Mouse (Mus musculus) forebrain, embryonic 15.5 days (tissue): ENCODE measurements around the gene Pam. TPM values are rescaled to one million over a fixed set of nuclear protein-coding genes. Genes with fewer than 3 reads are reported as not detected.
"Not testable (repeated sequence)": the region's sequence is repeated elsewhere in the genome, so short reads cannot be mapped to it uniquely, and the experiment has no call there.

Experiments
- ATAC-seq: fragments of 200-750 bp; cut with Nextera tagmentation; replicated peaks from 2 replicates; pipeline ENCODE4 v1.8.0; 2017; ENCODE audit warnings: mild to moderate bottlenecking, moderate TSS enrichment, moderate library complexity
- H3K27ac ChIP-seq: fragments of 300-500 bp; sonication (generic); replicated peaks from 2 replicates; pipeline ENCODE4 v1.5.1; 2015; ENCODE audit warnings: mild to moderate bottlenecking, inconsistent platforms
- H3K27me3 ChIP-seq: fragments of 300-500 bp; sonication (generic); 2 replicates; pipeline ENCODE4 v1.6.1; 2015; ENCODE audit warnings: inconsistent platforms
- H3K36me3 ChIP-seq: fragments of 300-500 bp; sonication (generic); 2 replicates; pipeline ENCODE4 v1.6.1; 2015; ENCODE audit warnings: mild to moderate bottlenecking, inconsistent platforms
- H3K4me1 ChIP-seq: fragments of 300-500 bp; sonication (generic); 2 replicates; pipeline ENCODE4 v1.6.1; 2015; ENCODE audit warnings: inconsistent platforms
- H3K4me2 ChIP-seq: fragments of 300-500 bp; sonication (generic); replicated peaks from 2 replicates; pipeline ENCODE4 v1.6.1; 2015; ENCODE audit warnings: mild to moderate bottlenecking, inconsistent platforms
- H3K4me3 ChIP-seq: fragments of 300-500 bp; sonication (generic); 2 replicates; pipeline ENCODE4 v1.5.1; 2015; ENCODE audit warnings: mild to moderate bottlenecking, inconsistent platforms
- H3K9ac ChIP-seq: fragments of 300-500 bp; sonication (generic); replicated peaks from 2 replicates; pipeline ENCODE4 v1.6.1; 2015; ENCODE audit warnings: mild to moderate bottlenecking, inconsistent platforms
- H3K9me3 ChIP-seq: fragments of 300-500 bp; sonication (generic); 2 replicates; pipeline ENCODE4 v1.6.1; 2016; ENCODE audit warnings: inconsistent platforms
- WGBS: fragments of 180-500 bp; shearing (Covaris S2); methylation state at CpG from one replicate; pipeline ENCODE4 v1.1.7; 2015; ENCODE audit warnings: mixed read lengths; 5-methylcytosine and 5-hydroxymethylcytosine counted together
- polyA plus RNA-seq: library from polyadenylated mRNA; unstranded; fragments of >200 nt; fragmentation: Nextera tagmentation; extraction: Ambion mirVana; gene quantifications from 2 replicates; pipeline ENCODE4 v1.2.1, GENCODE M21; 2015

Gene Pam
- polyA plus RNA-seq, 1 experiment from 2014 or later: 57.9 TPM

DNA sequence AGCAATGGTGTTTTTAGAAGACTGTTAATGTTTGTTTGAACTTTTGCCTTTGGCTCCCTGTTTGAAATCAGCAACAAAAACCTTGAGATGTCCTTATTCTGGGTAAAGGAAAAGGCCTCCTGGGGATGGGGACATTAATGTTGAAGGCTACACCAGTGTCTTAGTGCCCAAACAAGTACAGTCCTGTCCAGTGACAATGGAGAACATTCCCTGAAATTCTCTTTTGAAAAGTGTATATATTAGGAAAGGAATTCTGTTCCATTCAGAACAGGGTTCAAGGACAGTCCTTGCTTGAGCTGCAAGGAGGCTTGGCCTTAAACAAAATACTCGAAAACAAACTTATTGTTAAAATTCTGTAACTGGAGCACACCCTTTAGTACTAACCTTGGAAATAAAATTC, 116.0 kb downstream of the Pam start:
- H3K4me2 ChIP-seq: no peak overlapping the region
- peaks cover 28% of the 10 kb centered on the region for H3K4me1 ChIP-seq
- H3K27ac ChIP-seq: no peak overlapping the region
- no peaks in the 10 kb centered on the region for H3K27me3 ChIP-seq
- H3K4me3 ChIP-seq: no peak overlapping the region
- H3K36me3 ChIP-seq: no peaks in the 10 kb centered on the region
- no peak overlapping the region for H3K9ac ChIP-seq
- H3K9me3 ChIP-seq: no peaks in the 10 kb centered on the region
- ATAC-seq: no peak
- WGBS: 86% methylated on average over 1 of the region's 1 CpGs

DNA sequence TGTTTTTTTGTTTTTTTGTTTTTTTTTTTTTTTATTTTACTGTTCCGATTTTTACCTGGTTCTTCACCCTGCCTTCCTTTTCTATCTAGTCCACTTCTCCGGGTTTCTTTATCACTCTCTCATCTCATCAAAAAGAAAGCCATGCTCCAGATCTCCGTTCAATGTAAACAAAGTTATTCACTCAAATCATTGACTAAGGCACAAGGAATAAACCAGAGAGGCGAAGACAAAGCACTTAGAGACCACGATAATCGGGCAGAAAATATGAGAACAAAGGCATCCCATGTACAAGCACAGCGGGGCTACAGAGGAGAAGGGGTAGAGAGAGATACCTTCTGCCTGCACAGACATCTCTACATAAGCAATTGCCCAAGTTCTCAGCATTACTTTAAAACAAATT, 117.9 kb downstream of the Pam start:
- Histone ChIP-seq H3K4me1 (peaks cover 28% of the 10 kb centered on the region), H3K9ac (peak overlapping the region; percentile 85), H3K9me3 (no peaks in the 10 kb centered on the region), H3K4me2 (peak overlapping the region; percentile 83), H3K4me3 (peak overlapping the region; percentile 67), H3K36me3 (no peaks in the 10 kb centered on the region), H3K27me3 (no peaks in the 10 kb centered on the region), H3K27ac (peak overlapping the region; percentile 87; the same call in 1 of the 2 replicates)
- no peak for ATAC-seq
- 7% methylated on average over 7 of the region's 7 CpGs for WGBS

DNA sequence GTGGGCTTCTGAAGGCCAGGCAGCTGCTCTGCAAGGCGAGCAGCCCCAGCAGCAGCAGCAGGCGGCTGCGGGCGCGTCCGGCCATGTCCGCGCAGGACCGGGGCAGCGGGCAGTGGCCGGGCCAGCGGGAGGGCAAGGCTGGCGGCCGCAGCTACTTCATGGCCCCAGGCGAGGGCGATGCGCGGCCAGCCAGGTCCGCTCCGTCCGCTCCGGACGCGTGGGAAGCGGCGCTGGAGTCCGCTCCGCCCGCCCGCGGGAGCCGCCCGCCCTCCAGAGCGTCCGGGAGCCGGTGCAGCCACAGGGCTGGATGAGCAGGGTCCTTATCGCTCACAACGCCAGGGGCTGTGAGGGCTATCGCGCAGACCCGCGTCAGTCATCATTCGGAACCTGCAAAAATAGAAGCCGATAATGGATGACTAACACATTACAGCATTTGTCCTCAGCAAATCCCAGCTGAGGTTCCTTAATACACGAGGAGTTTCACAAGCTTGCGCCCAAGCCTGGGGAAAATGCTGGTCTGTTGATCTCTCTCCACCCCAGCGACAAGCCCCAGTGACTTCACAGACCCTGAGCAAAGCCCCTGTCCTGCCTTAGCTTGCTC, 118.5 kb downstream of the Pam start:
- peak; percentile 90 for ATAC-seq
- Histone ChIP-seq H3K9ac (peak overlapping the region; percentile 85), H3K27me3 (no peaks in the 10 kb centered on the region), H3K4me2 (peak overlapping the region; percentile 83), H3K4me3 (peak overlapping the region; percentile 67), H3K27ac (peak overlapping the region; percentile 87), H3K4me1 (peaks cover 28% of the 10 kb centered on the region), H3K9me3 (no peaks in the 10 kb centered on the region), H3K36me3 (no peaks in the 10 kb centered on the region)
- WGBS: under 1% methylated on average over 47 of the region's 47 CpGs

DNA sequence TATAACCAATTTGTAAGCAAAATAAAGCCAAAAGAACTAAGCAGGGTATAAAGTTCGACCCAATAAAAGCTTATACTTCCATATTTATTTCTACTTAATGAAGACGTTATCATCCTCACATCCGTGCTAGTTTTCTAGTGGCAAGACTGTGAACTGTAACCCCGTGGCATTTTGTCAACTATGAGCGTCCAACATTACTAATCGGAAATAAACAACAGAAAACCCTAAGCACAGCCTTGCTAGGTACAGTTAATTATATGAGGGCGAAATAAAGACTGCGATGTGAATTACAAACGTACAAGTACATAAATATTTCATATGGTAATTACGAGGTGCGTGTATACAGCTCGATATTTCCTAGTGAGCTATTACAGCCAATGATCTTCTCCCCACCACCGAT, 119.4 kb downstream of the Pam start:
- Histone ChIP-seq H3K4me1 (peaks cover 28% of the 10 kb centered on the region), H3K27me3 (no peaks in the 10 kb centered on the region), H3K4me2 (peak overlapping the region; percentile 83), H3K36me3 (no peaks in the 10 kb centered on the region), H3K9me3 (no peaks in the 10 kb centered on the region), H3K9ac (peak overlapping the region; percentile 85), H3K27ac (no peak overlapping the region; the same call in 1 of the 2 replicates), H3K4me3 (peak overlapping the region; percentile 67)
- WGBS: 50% methylated on average over 13 of the region's 13 CpGs
- no peak for ATAC-seq

DNA sequence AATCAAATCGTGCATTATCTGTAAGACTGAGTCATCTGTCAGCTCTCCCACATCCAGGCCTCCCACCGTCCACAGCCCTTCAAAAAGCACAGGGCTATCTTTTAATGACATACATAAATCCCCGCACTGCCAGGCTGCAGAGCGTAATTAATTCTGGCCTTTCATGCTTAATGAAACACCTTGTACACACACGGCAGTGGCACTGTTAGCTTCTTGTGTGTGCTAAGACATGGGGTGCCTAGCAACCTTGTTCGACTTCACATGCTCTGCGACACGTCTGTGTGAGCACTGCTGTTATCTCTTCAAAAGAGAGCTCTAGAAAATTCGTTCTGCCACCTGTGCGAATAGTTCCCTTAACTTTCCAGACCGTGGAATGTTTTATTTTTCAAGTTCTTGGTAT, 120.5 kb downstream of the Pam start:
- Histone ChIP-seq H3K27me3 (no peaks in the 10 kb centered on the region), H3K9ac (no peak overlapping the region), H3K4me2 (peak overlapping the region; percentile 83), H3K36me3 (no peaks in the 10 kb centered on the region), H3K4me3 (peak overlapping the region; percentile 15), H3K4me1 (peaks cover 28% of the 10 kb centered on the region), H3K27ac (0 out of 2 replicates have a peak overlapping the region, but pooled peaks have one; percentile 17), H3K9me3 (no peaks in the 10 kb centered on the region)
- peak; percentile 45 for ATAC-seq
- WGBS: 27% methylated on average over 11 of the region's 11 CpGs

DNA sequence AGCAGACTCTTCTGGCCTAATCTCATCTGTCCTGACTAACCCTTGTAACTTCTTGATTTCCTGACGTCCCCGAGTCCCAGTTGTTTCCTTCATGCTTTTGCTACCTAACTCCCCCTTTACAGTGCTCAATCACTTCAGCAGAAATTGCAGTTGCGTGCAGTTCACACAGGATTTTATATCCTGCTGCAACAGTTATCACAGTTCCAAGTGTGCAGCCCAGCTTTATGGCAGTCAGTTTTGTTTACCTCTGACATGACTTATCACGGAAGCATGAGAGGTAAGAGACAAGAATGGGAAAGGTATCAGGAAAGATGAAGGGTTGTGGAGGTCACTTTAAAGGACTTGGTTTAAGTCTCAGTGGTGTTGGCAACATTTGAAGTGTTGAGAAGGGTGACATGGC, 125.7 kb downstream of the Pam start:
- WGBS: 85% methylated on average over 4 of the region's 4 CpGs
- Histone ChIP-seq H3K27ac (no peak overlapping the region), H3K9ac (no peak overlapping the region), H3K36me3 (no peaks in the 10 kb centered on the region), H3K9me3 (no peaks in the 10 kb centered on the region), H3K4me1 (peaks cover 6% of the 10 kb centered on the region), H3K4me3 (no peak overlapping the region), H3K27me3 (no peaks in the 10 kb centered on the region), H3K4me2 (no peak overlapping the region)
- ATAC-seq: no peak

DNA sequence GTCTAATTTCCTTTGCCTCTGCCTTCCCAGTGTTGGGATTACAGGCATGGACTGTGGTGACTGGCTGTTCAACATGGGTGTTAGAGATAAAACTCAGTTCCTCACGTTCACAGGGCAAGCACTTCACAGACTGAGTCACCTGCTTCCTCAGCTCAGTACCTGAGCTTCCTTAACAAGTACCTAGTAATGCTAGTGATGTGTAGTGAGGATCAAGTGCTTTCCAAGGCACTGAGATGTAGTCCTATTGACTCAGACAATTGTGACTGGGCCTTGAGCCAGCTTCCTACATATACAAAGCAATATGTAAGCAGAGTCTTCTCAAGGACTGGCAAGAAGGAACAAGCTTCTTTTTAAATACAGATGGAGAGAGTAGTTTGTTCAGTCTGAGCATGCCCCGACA, 131.7 kb downstream of the Pam start:
- no peaks in the 10 kb centered on the region for H3K27me3 ChIP-seq
- no peak overlapping the region for H3K9ac ChIP-seq
- no peak overlapping the region for H3K4me2 ChIP-seq
- H3K27ac ChIP-seq: no peak overlapping the region
- no peak overlapping the region for H3K4me3 ChIP-seq
- ATAC-seq: no peak
- 0 out of 2 replicates have a peak, but pooled peaks cover 3% of the 10 kb centered on the region for H3K4me1 ChIP-seq
- H3K36me3 ChIP-seq: no peaks in the 10 kb centered on the region
- no peaks in the 10 kb centered on the region for H3K9me3 ChIP-seq
- 73% methylated on average over 2 of the region's 2 CpGs for WGBS

DNA sequence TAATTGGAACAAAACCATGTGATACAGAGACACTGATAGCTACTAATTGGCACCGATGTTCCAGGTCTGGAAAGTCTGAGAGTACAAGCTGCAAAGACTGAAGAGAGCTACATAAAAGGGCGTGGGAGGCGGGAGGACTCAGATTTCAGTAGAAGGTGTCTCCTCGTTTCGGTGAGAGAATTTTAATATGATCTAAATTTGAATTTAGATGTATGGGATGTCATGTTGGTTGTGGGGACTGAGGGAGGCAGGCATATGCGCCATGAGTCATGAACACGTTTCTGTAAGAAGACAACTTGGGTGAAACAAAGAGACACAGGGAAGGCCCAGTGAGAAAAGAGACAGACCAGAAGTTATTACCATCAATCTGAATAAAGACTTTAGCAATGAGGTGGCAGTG, 133.3 kb downstream of the Pam start:
- Histone ChIP-seq H3K9ac (no peak overlapping the region), H3K4me2 (no peak overlapping the region), H3K4me3 (no peak overlapping the region), H3K9me3 (no peaks in the 10 kb centered on the region), H3K27me3 (no peaks in the 10 kb centered on the region), H3K27ac (no peak overlapping the region), H3K36me3 (no peaks in the 10 kb centered on the region), H3K4me1 (no peaks in the 10 kb centered on the region)
- ATAC-seq: no peak
- WGBS: 67% methylated on average over 7 of the region's 7 CpGs

DNA sequence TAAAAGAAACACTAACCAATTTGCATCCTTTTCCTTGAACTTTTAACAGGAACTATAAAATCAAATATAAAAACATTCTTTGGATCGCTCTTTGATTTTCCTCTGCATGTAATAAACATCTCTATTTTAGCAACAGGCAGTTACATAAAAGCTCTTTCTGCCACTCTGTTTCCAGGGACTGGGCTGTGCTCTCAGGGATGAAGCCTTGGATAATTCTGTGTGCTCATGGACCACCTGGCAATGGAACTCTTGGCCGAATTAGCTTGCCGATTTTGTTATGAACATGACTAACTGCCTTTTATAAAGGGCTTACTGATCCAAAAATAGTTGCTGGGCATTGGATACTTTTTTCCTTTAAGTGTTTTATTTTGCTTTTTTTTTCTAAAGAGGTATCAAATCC, 134.8 kb downstream of the Pam start:
- WGBS: 68% methylated on average over 3 of the region's 3 CpGs
- no peak overlapping the region for H3K27ac ChIP-seq
- ATAC-seq: no peak
- no peak overlapping the region for H3K9ac ChIP-seq
- H3K4me1 ChIP-seq: no peaks in the 10 kb centered on the region
- no peaks in the 10 kb centered on the region for H3K9me3 ChIP-seq
- no peak overlapping the region for H3K4me2 ChIP-seq
- no peaks in the 10 kb centered on the region for H3K27me3 ChIP-seq
- H3K4me3 ChIP-seq: no peak overlapping the region
- H3K36me3 ChIP-seq: no peaks in the 10 kb centered on the region

DNA sequence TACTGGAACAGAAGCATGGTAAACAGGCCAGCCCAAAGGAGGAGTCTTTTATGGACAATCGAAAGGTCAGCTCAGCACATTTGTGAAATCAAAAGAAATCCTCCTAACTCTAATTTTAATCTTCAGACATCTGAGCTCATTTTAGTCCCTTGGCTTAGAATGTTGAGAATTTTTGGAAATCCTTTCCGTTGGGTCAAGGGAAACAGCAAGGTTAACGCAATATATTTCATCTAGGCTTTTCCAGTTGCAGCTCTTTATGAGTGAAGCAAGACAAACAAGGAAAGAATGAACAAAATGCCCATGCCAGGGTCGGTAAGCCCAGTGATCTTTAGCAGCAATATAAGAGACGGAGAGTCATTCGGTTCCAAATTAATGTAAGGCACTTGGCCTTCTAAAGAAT, 135.3 kb downstream of the Pam start:
- ATAC-seq: no peak
- no peak overlapping the region for H3K27ac ChIP-seq
- no peak overlapping the region for H3K4me2 ChIP-seq
- no peak overlapping the region for H3K4me3 ChIP-seq
- no peaks in the 10 kb centered on the region for H3K9me3 ChIP-seq
- no peak overlapping the region for H3K9ac ChIP-seq
- 69% methylated on average over 6 of the region's 6 CpGs for WGBS
- no peaks in the 10 kb centered on the region for H3K27me3 ChIP-seq
- no peaks in the 10 kb centered on the region for H3K4me1 ChIP-seq
- H3K36me3 ChIP-seq: no peaks in the 10 kb centered on the region

DNA sequence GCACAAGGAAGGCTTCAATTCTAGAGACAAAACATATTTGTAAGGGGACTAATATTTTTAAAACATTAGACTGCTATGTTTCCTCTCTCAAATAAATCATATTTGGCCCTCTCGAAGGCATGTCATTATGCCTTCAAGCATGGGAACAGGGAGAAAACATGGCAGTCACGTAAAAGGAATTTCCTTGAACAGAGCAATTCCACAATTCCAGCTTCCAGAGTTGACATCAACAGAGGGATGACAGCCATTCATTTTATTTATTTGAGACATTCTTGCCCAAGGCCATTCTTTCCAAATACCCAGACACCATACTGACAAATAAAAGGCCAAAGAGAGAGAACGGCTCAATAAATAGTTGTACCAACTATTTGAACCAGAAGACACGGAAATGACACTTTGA, 136.7 kb downstream of the Pam start:
- Histone ChIP-seq H3K27ac (no peak overlapping the region), H3K9ac (no peak overlapping the region), H3K9me3 (no peaks in the 10 kb centered on the region), H3K4me1 (no peaks in the 10 kb centered on the region), H3K36me3 (no peaks in the 10 kb centered on the region), H3K4me2 (no peak overlapping the region), H3K27me3 (no peaks in the 10 kb centered on the region), H3K4me3 (no peak overlapping the region)
- WGBS: 90% methylated on average over 4 of the region's 4 CpGs
- ATAC-seq: no peak

DNA sequence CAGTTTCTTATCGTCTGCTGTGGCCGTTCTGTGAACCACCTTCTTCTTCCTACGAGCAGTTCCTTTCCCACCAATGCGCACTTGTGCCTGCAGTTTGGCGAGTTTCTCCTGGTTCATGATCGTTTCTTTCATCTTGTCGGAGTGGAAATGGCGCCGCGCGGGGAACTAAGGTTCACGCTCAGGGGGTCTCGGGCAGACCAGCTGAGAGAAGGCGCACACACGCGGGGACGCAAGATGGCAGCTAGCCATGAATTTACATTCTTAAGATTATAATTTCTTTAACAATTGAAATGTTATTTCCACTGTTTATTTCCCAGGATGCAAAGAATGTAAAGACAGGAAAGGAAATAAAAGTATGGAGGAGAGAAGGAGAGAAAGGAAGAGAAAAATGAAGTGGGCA, 146.2 kb downstream of the Pam start:
- H3K27me3 ChIP-seq, H3K9ac ChIP-seq, H3K36me3 ChIP-seq, H3K27ac ChIP-seq, H3K4me2 ChIP-seq, H3K4me1 ChIP-seq, H3K9me3 ChIP-seq, ATAC-seq, H3K4me3 ChIP-seq: not testable (repeated sequence)
- 94% methylated on average over 17 of the region's 17 CpGs for WGBS

DNA sequence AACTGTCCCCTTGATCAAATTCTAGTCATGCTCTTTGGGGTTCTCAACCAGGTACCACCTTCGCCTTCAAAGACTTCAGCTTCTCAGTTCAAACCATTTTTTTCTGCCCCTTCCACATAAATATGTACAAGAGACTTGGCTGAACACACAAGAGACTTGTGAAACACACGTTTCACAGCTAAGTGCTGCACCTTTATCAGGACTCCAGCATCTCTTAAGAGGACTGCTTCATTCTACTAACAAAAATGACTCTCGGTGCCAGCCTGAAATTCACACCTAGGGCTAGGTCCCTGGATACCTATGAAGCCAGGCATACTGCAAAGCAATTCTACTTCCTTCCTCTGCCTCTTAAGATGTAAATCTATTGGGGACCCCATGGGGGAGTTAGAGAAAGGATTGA, 148.3 kb downstream of the Pam start:
- Histone ChIP-seq H3K4me1 (peaks cover 13% of the 10 kb centered on the region), H3K9ac (no peak overlapping the region), H3K27ac (no peak overlapping the region), H3K36me3 (no peaks in the 10 kb centered on the region), H3K27me3 (no peaks in the 10 kb centered on the region), H3K4me3 (no peak overlapping the region), H3K4me2 (no peak overlapping the region), H3K9me3 (no peaks in the 10 kb centered on the region)
- ATAC-seq: no peak
- 77% methylated on average over 3 of the region's 3 CpGs for WGBS
